Mouse (Mus musculus): ENCODE results near the gene Ablim1.

DNA sequence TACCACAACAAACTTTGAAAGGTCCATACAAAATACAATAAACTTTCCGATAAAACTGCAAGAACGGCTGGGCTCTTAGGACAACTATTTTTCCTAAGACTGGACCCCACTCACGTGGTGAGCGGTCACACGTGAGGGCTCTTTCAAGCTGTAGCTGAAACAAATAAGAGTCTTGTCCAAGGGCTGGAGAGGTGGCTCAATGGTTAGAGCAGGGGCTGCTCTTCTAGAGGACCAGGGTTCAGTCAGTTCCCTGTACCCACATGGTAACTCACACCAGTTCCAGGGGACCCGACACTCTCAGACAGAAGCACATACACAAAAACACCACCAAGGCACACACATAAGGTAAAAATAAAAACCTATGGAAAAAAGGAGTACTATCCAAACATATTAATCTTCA, 197.0 kb downstream of the Ablim1 start:
- TF ChIP-seq CTCF (IDR thresholded peaks at IDR 0.05; ENCODE audit: control insufficient read depth, insufficient read depth, insufficient read length): no peak
- no peak for TF ChIP-seq USF1 (IDR thresholded peaks at IDR 0.05; ENCODE audit: low read depth)
- TF ChIP-seq MAX (IDR thresholded peaks at IDR 0.05): no peak

All from C2C12 (cell line).